Mouse (Mus musculus) midbrain, embryonic 11.5 days (tissue): ENCODE measurements around the gene Bckdk. TPM values are rescaled to one million over a fixed set of nuclear protein-coding genes. Genes with fewer than 3 reads are reported as not detected.
"Not testable (repeated sequence)": the region's sequence is repeated elsewhere in the genome, so short reads cannot be mapped to it uniquely, and the experiment has no call there.

ENCODE experiments used
- ATAC-seq: fragments of 200-750 bp; cut with Nextera tagmentation; 2 replicates; pipeline ENCODE4 v1.8.0; 2017; ENCODE audit warnings: moderate TSS enrichment, moderate library complexity; ENCODE audit not compliant: low FRiP score
- DNase-seq: peaks from one replicate; pipeline ENCODE4 v3.0.0; 2015; ENCODE audit warnings: low spot score; ENCODE audit errors: missing footprints
- H3K27ac ChIP-seq: fragments of 300-500 bp; sonication (generic); 2 replicates; pipeline ENCODE4 v1.5.1; 2014; ENCODE audit warnings: low read depth, low read length
- H3K27me3 ChIP-seq: fragments of 300-500 bp; sonication (generic); 2 replicates; pipeline ENCODE4 v1.6.1; 2014; ENCODE audit warnings: mild to moderate bottlenecking, low read length, moderate library complexity, mixed read lengths; ENCODE audit not compliant: control insufficient read depth, insufficient read depth
- H3K36me3 ChIP-seq: fragments of 300-500 bp; sonication (generic); 2 replicates; pipeline ENCODE4 v1.6.1; 2014; ENCODE audit warnings: mild to moderate bottlenecking, low read length, moderate library complexity, mixed read lengths; ENCODE audit not compliant: control insufficient read depth, insufficient read depth
- H3K4me1 ChIP-seq: fragments of 300-500 bp; sonication (generic); 2 replicates; pipeline ENCODE4 v1.6.1; 2014; ENCODE audit warnings: low read length; ENCODE audit not compliant: control insufficient read depth, insufficient read depth
- H3K4me2 ChIP-seq: fragments of 300-500 bp; sonication (generic); 2 replicates; pipeline ENCODE4 v1.6.1; 2014; ENCODE audit warnings: mild to moderate bottlenecking, moderate library complexity
- H3K4me3 ChIP-seq: fragments of 300-500 bp; sonication (generic); 2 replicates; pipeline ENCODE4 v1.5.1; 2014; ENCODE audit warnings: low read depth, low read length
- H3K9ac ChIP-seq: fragments of 300-500 bp; sonication (generic); 2 replicates; pipeline ENCODE4 v1.6.1; 2014; ENCODE audit warnings: low read length
- H3K9me3 ChIP-seq: fragments of 300-500 bp; sonication (generic); 2 replicates; pipeline ENCODE4 v1.6.1; 2016; ENCODE audit warnings: low read length; ENCODE audit not compliant: control insufficient read depth
- WGBS: fragments of 180-500 bp; shearing (Covaris S2); extraction: QIAGEN DNeasy Blood & Tissue Kit; methylation state at CpG from one replicate; pipeline ENCODE4 v1.1.7; 2014; 5-methylcytosine and 5-hydroxymethylcytosine counted together
- polyA plus RNA-seq: library from polyadenylated mRNA; unstranded; fragments of >200 nt; fragmentation: Nextera tagmentation; extraction: Ambion mirVana; gene quantifications from 2 replicates; pipeline ENCODE4 v1.2.1, GENCODE M21; 2014

Bckdk gene
- polyA plus RNA-seq, 1 experiment from 2014 or later, result 107 TPM

- H3K4me2 ChIP-seq, result no peak overlapping the region
- no peaks in the 10 kb centered on the region for H3K36me3 ChIP-seq
- ATAC-seq (no peak), DNase-seq (peak; percentile 85)
- peaks cover 19% of the 10 kb centered on the region for H3K4me1 ChIP-seq
- H3K9me3 ChIP-seq, result no peaks in the 10 kb centered on the region
- H3K4me3 ChIP-seq, result no peak overlapping the region
- WGBS, result 12% methylated on average over 13 of the region's 13 CpGs
- no peak overlapping the region for H3K9ac ChIP-seq
- peaks cover 11% of the 10 kb centered on the region; the same call in 1 of the 2 replicates for H3K27me3 ChIP-seq
- H3K27ac ChIP-seq, result no peak overlapping the region
Measured at GRCm38 (mm10) chr7:127932273-127933031, 28.6 kb downstream of the Bckdk start.

GRCm38 (mm10) chr7:127934075-127934474 lies 30.2 kb downstream of the Bckdk start:
- H3K9me3 ChIP-seq, result no peaks in the 10 kb centered on the region
- DNase-seq, result no peak
- peaks cover 19% of the 10 kb centered on the region for H3K4me1 ChIP-seq
- no peak overlapping the region for H3K4me3 ChIP-seq
- H3K36me3 ChIP-seq, result no peaks in the 10 kb centered on the region
- no peak overlapping the region for H3K4me2 ChIP-seq
- WGBS, result 89% methylated on average over 5 of the region's 5 CpGs
- no peak for ATAC-seq
- no peak overlapping the region for H3K27ac ChIP-seq
- no peak overlapping the region for H3K9ac ChIP-seq
- peaks cover 6% of the 10 kb centered on the region; the same call in 1 of the 2 replicates for H3K27me3 ChIP-seq

GRCm38 (mm10) chr7:127935028-127935722 lies 31.3 kb downstream of the Bckdk start:
- Histone ChIP-seq H3K4me2 (peak overlapping the region; percentile 98), H3K4me1 (peaks cover 19% of the 10 kb centered on the region), H3K36me3 (no peaks in the 10 kb centered on the region), H3K4me3 (peak overlapping the region; percentile 66), H3K9ac (peak overlapping the region; percentile 84), H3K27ac (no peak overlapping the region; the same call in 1 of the 2 replicates), H3K9me3 (no peaks in the 10 kb centered on the region), H3K27me3 (peaks cover under 1% of the 10 kb centered on the region; the same call in 1 of the 2 replicates)
- WGBS, result 7% methylated on average over 32 of the region's 32 CpGs
- DNase-seq, result peak; percentile 100
- ATAC-seq, result peak; percentile 95

DNA sequence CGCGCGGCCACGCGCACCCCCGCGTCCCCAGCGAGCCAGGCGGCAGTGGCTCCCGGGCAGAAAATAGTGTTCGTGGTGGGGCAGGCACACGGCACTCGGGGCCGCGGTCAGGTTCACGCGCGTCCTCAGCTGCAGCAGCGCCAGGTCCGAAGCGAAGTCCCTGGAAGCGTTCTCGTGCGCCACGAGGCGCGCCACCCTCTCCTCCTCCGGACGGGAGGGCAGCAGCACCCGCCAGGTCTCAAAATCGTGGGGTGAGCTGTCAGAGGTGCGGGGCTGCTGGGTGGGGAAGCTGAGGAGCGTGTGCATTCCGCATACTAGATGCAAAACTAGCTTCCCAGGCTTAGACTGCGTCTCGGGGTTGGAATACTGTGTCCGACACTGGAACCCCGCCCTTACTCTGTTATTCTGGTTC lies 31.9 kb downstream of the Bckdk start:
- WGBS, result under 1% methylated on average over 37 of the region's 38 CpGs
- ATAC-seq (no peak), DNase-seq (no peak)
- H3K27ac ChIP-seq, result no peak overlapping the region; the same call in 1 of the 2 replicates
- no peaks in the 10 kb centered on the region for H3K36me3 ChIP-seq
- no peaks in the 10 kb centered on the region for H3K9me3 ChIP-seq
- peak overlapping the region; percentile 84 for H3K9ac ChIP-seq
- H3K4me3 ChIP-seq, result peak overlapping the region; percentile 66
- no peaks in the 10 kb centered on the region for H3K27me3 ChIP-seq
- H3K4me1 ChIP-seq, result peaks cover 19% of the 10 kb centered on the region
- peak overlapping the region; percentile 98 for H3K4me2 ChIP-seq

GRCm38 (mm10) chr7:127936216-127936884 lies 32.5 kb downstream of the Bckdk start:
- peak; percentile 6; the same call in 1 of the 2 replicates for ATAC-seq
- 58% methylated on average over 18 of the region's 18 CpGs for WGBS
- peak; percentile 81 for DNase-seq

DNA sequence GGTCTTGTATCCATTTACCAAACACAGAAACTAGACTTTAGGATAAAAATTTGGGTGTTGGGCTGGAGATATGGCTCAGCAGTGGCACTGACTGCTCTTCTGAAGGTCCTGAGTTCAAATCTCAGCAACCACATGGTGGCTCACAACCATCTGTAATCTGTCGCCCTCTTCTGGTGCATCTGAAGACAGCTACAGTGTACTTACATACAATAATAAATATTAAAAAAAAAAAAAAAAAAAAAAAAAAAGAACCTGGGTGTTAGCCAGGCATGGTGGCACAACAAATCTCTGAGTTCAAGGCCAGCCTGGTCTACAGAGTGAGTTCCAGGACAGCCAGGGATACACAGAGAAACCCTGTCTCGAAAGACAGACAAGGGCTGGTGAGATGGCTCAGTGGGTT lies 38.2 kb downstream of the Bckdk start:
- H3K9ac ChIP-seq, H3K36me3 ChIP-seq, H3K9me3 ChIP-seq, H3K4me2 ChIP-seq, H3K4me1 ChIP-seq, H3K27ac ChIP-seq, H3K4me3 ChIP-seq, ATAC-seq, H3K27me3 ChIP-seq: not testable (repeated sequence)
- peak; percentile 12 for DNase-seq
- 51% methylated on average over 2 of the region's 2 CpGs for whole genome bisulfite sequencing

More at GRCm38 (mm10) chr7:127936216-127936884, 32.5 kb downstream of the Bckdk start:
- H3K36me3 ChIP-seq, result no peaks in the 10 kb centered on the region
- H3K4me2 ChIP-seq, result peak overlapping the region; percentile 98
- no peaks in the 10 kb centered on the region for H3K9me3 ChIP-seq
- no peak overlapping the region for H3K27ac ChIP-seq
- peak overlapping the region; percentile 84 for H3K9ac ChIP-seq
- peaks cover 19% of the 10 kb centered on the region for H3K4me1 ChIP-seq
- H3K4me3 ChIP-seq, result peak overlapping the region; percentile 66
- H3K27me3 ChIP-seq, result no peaks in the 10 kb centered on the region

GRCm38 (mm10) chr7:127944614-127945013 lies 40.7 kb downstream of the Bckdk start:
- peak; percentile 76 for DNase-seq

GRCm38 (mm10) chr7:127946470-127947023 lies 42.7 kb downstream of the Bckdk start, which contains the start of gene Prss36:
TSS of gene Prss36 (minus strand) at chr7:127946725.
- DNase-seq (peak; percentile 69), ATAC-seq (no peak)
- peaks cover 2% of the 10 kb centered on the region; the same call in 1 of the 2 replicates for H3K27me3 ChIP-seq
- no peak within 1 kb of the TSS for H3K27ac ChIP-seq
- no peak within 1 kb of the TSS for H3K4me2 ChIP-seq
- no peaks in the 10 kb centered on the region for H3K9me3 ChIP-seq
- no peaks in the 10 kb centered on the region for H3K36me3 ChIP-seq
- no peak within 1 kb of the TSS for H3K9ac ChIP-seq
- no peaks in the 10 kb centered on the region for H3K4me1 ChIP-seq
- 83% methylated on average over 6 of the region's 6 CpGs for WGBS
- no peak within 1 kb of the TSS for H3K4me3 ChIP-seq

More at GRCm38 (mm10) chr7:127944614-127945013, 40.7 kb downstream of the Bckdk start:
- Histone ChIP-seq H3K27me3 (peaks cover 2% of the 10 kb centered on the region; the same call in 1 of the 2 replicates), H3K36me3 (no peaks in the 10 kb centered on the region), H3K9ac (no peak overlapping the region), H3K4me1 (no peaks in the 10 kb centered on the region), H3K4me2 (no peak overlapping the region), H3K9me3 (no peaks in the 10 kb centered on the region), H3K27ac (no peak overlapping the region), H3K4me3 (no peak overlapping the region)
- 11% methylated on average over 23 of the region's 23 CpGs for WGBS
- ATAC-seq, result no peak
